Mouse (Mus musculus) midbrain, postnatal 0 days (tissue): Measurements from ENCODE around the gene Pcsk5. TPM values are rescaled to one million over a fixed set of nuclear protein-coding genes. Genes with fewer than 3 reads are reported as not detected.

ENCODE experiments used
- ATAC-seq: fragments of 200-750 bp; cut with Nextera tagmentation; 2 replicates; pipeline ENCODE4 v1.8.0; 2017; ENCODE audit warnings: moderate number of reproducible peaks, mild to moderate bottlenecking, moderate TSS enrichment, moderate library complexity; ENCODE audit not compliant: low FRiP score
- DNase-seq: peaks from one replicate; pipeline ENCODE4 v3.0.0-alpha.2; 2015; ENCODE audit warnings: low spot score
- H3K27ac ChIP-seq: fragments of 300-500 bp; sonication (generic); 2 replicates; pipeline ENCODE4 v1.5.1; 2014; ENCODE audit warnings: low read depth, mild to moderate bottlenecking, low read length, mixed read lengths
- H3K27me3 ChIP-seq: fragments of 300-500 bp; sonication (generic); 2 replicates; pipeline ENCODE4 v1.6.1; 2014; ENCODE audit warnings: low read length, control low read depth, mixed read lengths; ENCODE audit not compliant: insufficient read depth
- H3K36me3 ChIP-seq: fragments of 300-500 bp; sonication (generic); 2 replicates; pipeline ENCODE4 v1.6.1; 2014; ENCODE audit warnings: low read length, control low read depth, mixed read lengths; ENCODE audit not compliant: insufficient read depth
- H3K4me1 ChIP-seq: fragments of 300-500 bp; sonication (generic); 2 replicates; pipeline ENCODE4 v1.6.1; 2014; ENCODE audit warnings: mild to moderate bottlenecking, control low read depth, antibody characterized with exemption, low read length, mixed read lengths; ENCODE audit not compliant: insufficient read depth
- H3K4me2 ChIP-seq: fragments of 300-500 bp; sonication (generic); 2 replicates; pipeline ENCODE4 v1.6.1; 2014; ENCODE audit warnings: low read depth, mild to moderate bottlenecking, low read length, mixed read lengths; ENCODE audit not compliant: poor library complexity, severe bottlenecking
- H3K4me3 ChIP-seq: fragments of 300-500 bp; sonication (generic); 2 replicates; pipeline ENCODE4 v1.5.1; 2014; ENCODE audit warnings: low read depth, mild to moderate bottlenecking, low read length, moderate library complexity
- H3K9ac ChIP-seq: fragments of 300-500 bp; sonication (generic); replicated peaks from 2 replicates; pipeline ENCODE4 v1.6.1; 2014; ENCODE audit warnings: mild to moderate bottlenecking, low read length, moderate library complexity, mixed read lengths; ENCODE audit not compliant: poor library complexity, severe bottlenecking
- H3K9me3 ChIP-seq: fragments of 300-500 bp; sonication (generic); 2 replicates; pipeline ENCODE4 v1.6.1; 2016; ENCODE audit warnings: low read length, control low read depth
- CTCF ChIP-seq: IDR thresholded peaks from 2 replicates; pipeline ENCODE4 v1.5.1; 2016; ENCODE audit warnings: antibody characterized with exemption, mild to moderate bottlenecking
- WGBS: fragments of 180-500 bp; shearing (Covaris S2); extraction: QIAGEN DNeasy Blood & Tissue Kit; methylation state at CpG from one replicate; pipeline ENCODE4 v1.1.7; 2014; 5-methylcytosine and 5-hydroxymethylcytosine counted together
- polyA plus RNA-seq: library from polyadenylated mRNA; unstranded; fragments of >200 nt; fragmentation: Nextera tagmentation; extraction: Ambion mirVana; gene quantifications from 2 replicates; pipeline ENCODE4 v1.2.1, GENCODE M21; 2015
- total RNA-seq: library from RNA; depleted of rRNA; stranded (reverse); fragments of >200 nt; gene quantifications from 2 replicates; pipeline ENCODE4 v1.2.3, GENCODE M21; 2014

The Pcsk5 gene
- total and polyA plus RNA-seq, 2 experiments from 2014 or later, result 8.8 TPM

GRCm38 (mm10) chr19:17511283-17511682 lies 326.1 kb downstream of the Pcsk5 start:
- ATAC-seq (no peak), DNase-seq (no peak)
- H3K36me3 ChIP-seq, result no peaks in the 10 kb centered on the region
- H3K27ac ChIP-seq, result no peak overlapping the region
- WGBS, result 85% methylated on average over 5 of the region's 5 CpGs
- no peak for TF ChIP-seq CTCF
- no peak overlapping the region for H3K9ac ChIP-seq
- no peak overlapping the region for H3K4me2 ChIP-seq
- no peaks in the 10 kb centered on the region for H3K9me3 ChIP-seq
- no peak overlapping the region for H3K4me3 ChIP-seq
- H3K27me3 ChIP-seq, result no peaks in the 10 kb centered on the region
- H3K4me1 ChIP-seq, result no peaks in the 10 kb centered on the region

GRCm38 (mm10) chr19:17504212-17504611 lies 333.2 kb downstream of the Pcsk5 start:
- H3K9me3 ChIP-seq, result no peaks in the 10 kb centered on the region
- no peak overlapping the region for H3K9ac ChIP-seq
- no peak for DNase-seq
- no peaks in the 10 kb centered on the region for H3K4me1 ChIP-seq
- 73% methylated on average over 6 of the region's 6 CpGs for WGBS
- H3K27me3 ChIP-seq, result no peaks in the 10 kb centered on the region
- no peak overlapping the region for H3K4me2 ChIP-seq
- H3K27ac ChIP-seq, result no peak overlapping the region
- no peaks in the 10 kb centered on the region for H3K36me3 ChIP-seq
- no peak overlapping the region for H3K4me3 ChIP-seq
- TF ChIP-seq CTCF, result no peak
- ATAC-seq, result no peak

- WGBS, result 91% methylated on average over 7 of the region's 7 CpGs
- no peaks in the 10 kb centered on the region for H3K36me3 ChIP-seq
- H3K27me3 ChIP-seq, result no peaks in the 10 kb centered on the region
- no peak for TF ChIP-seq CTCF
- no peaks in the 10 kb centered on the region for H3K9me3 ChIP-seq
- H3K4me3 ChIP-seq, result no peak overlapping the region
- no peaks in the 10 kb centered on the region for H3K4me1 ChIP-seq
- DNase-seq, result no peak
- no peak overlapping the region for H3K4me2 ChIP-seq
- no peak overlapping the region for H3K27ac ChIP-seq
- no peak for ATAC-seq
- no peak overlapping the region for H3K9ac ChIP-seq
Observed at GRCm38 (mm10) chr19:17498586-17499235, 338.7 kb downstream of the Pcsk5 start.

- Histone ChIP-seq H3K4me3 (no peak overlapping the region), H3K4me2 (no peak overlapping the region), H3K27me3 (no peaks in the 10 kb centered on the region), H3K9me3 (no peaks in the 10 kb centered on the region), H3K9ac (no peak overlapping the region), H3K36me3 (no peaks in the 10 kb centered on the region), H3K4me1 (0 out of 2 replicates have a peak, but pooled peaks cover 4% of the 10 kb centered on the region), H3K27ac (no peak overlapping the region)
- 93% methylated on average over 1 of the region's 1 CpGs for WGBS
- no peak for DNase-seq
- ATAC-seq, result no peak
- TF ChIP-seq CTCF, result no peak
Observed at GRCm38 (mm10) chr19:17496131-17496530, 341.3 kb downstream of the Pcsk5 start.

- TF ChIP-seq CTCF, result no peak
- Histone ChIP-seq H3K27ac (no peak overlapping the region), H3K9ac (no peak overlapping the region), H3K27me3 (no peaks in the 10 kb centered on the region), H3K9me3 (no peaks in the 10 kb centered on the region), H3K4me1 (0 out of 2 replicates have a peak, but pooled peaks cover 4% of the 10 kb centered on the region), H3K4me2 (no peak overlapping the region), H3K36me3 (no peaks in the 10 kb centered on the region), H3K4me3 (no peak overlapping the region)
- ATAC-seq (peak; percentile 61; the same call in 1 of the 2 replicates), DNase-seq (peak; percentile 31)
- WGBS, result 43% methylated on average over 9 of the region's 9 CpGs
Observed at GRCm38 (mm10) chr19:17491822-17492544, 345.4 kb downstream of the Pcsk5 start.

- Histone ChIP-seq H3K27me3 (no peaks in the 10 kb centered on the region), H3K27ac (no peak overlapping the region), H3K4me3 (no peak overlapping the region), H3K4me1 (0 out of 2 replicates have a peak, but pooled peaks cover 4% of the 10 kb centered on the region), H3K9ac (no peak overlapping the region), H3K4me2 (no peak overlapping the region), H3K9me3 (no peaks in the 10 kb centered on the region), H3K36me3 (no peaks in the 10 kb centered on the region)
- no peak for TF ChIP-seq CTCF
- 77% methylated on average over 3 of the region's 3 CpGs for WGBS
- ATAC-seq (no peak), DNase-seq (no peak)
Observed at GRCm38 (mm10) chr19:17491322-17491721, 346.1 kb downstream of the Pcsk5 start.
